Mouse (Mus musculus): ENCODE results near the gene Tubb5. TPM values are rescaled to one million over a fixed set of nuclear protein-coding genes. Genes with fewer than 3 reads are reported as not detected.

Gene Tubb5
- polyA plus RNA-seq (2015; fragmentation: Nextera tagmentation; extraction: Ambion mirVana), result 1,681 and 1,706 TPM in 2 replicates

DNA sequence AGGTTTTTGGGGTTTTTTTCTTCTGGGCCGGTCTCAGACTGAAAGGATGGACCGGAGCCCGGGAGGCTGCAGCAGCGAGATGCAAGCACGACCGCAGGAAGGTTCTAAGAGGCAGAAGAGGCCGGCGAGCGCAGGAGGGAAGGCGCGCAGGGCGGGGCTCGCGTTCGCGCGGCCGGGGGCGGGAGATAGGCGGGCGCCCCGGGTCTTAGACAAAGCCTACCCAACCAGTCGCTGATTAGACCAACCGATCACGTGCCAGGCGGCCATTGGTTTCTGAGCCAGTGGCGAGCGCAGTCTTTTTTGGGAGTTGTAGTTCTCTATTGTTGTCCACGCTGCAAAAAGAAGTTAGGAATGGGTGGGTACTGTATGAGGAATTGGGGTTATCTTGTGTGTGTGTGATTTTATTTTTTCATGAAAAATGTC, at the start of gene Tubb5:
Tubb5 (minus strand) TSS at position 185 of the 423 bp plus-strand sequence.
- Histone ChIP-seq H3K4me1 (replicated peaks) (peaks cover 63% of the 10 kb centered on the region), H3K9me3 (no peaks in the 10 kb centered on the region), H3K9ac (peak within 1 kb of the TSS; percentile 96), H3K36me3 (peaks cover 28% of the 10 kb centered on the region), H3K27me3 (no peaks in the 10 kb centered on the region), H3K4me3 (peak within 1 kb of the TSS; percentile 84), H3K27ac (replicated peaks) (peak within 1 kb of the TSS; percentile 98), H3K4me2 (peak within 1 kb of the TSS; percentile 77)
- WGBS, result under 1% methylated on average over 29 of the region's 29 CpGs
- peak; percentile 81 for ATAC-seq (ENCODE audit: low FRiP score, low read depth)

DNA sequence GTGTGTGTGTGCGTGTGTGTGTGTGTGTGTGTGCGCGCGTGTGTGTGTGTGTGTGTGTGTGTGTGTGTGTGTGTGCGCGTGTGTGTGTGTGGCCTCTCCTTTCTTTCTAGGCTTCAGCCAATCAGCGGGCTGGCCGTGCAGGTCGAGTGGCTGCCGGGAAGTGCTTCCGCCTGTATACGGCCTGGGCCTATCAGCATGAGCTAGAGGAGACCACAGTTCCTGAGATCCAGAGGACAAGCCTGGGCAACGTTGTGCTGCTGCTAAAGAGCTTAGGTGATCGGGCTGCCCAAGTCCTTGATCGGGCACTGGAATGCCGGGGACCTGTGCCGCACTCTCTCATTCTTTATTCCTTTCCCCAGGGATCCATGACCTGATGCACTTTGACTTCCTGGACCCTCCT, 49.6 kb upstream of the Tubb5 start:
- H3K36me3 ChIP-seq, result peaks cover 90% of the 10 kb centered on the region
- no peak for ATAC-seq (ENCODE audit: low FRiP score, low read depth)
- H3K4me2 ChIP-seq, result no peak overlapping the region
- H3K9me3 ChIP-seq, result no peaks in the 10 kb centered on the region
- no peak overlapping the region for H3K4me3 ChIP-seq
- H3K9ac ChIP-seq, result no peak overlapping the region
- H3K27me3 ChIP-seq, result no peaks in the 10 kb centered on the region
- no peak overlapping the region for H3K27ac ChIP-seq (replicated peaks)
- no peaks in the 10 kb centered on the region for H3K4me1 ChIP-seq (replicated peaks)
- 92% methylated on average over 13 of the region's 17 CpGs for WGBS

DNA sequence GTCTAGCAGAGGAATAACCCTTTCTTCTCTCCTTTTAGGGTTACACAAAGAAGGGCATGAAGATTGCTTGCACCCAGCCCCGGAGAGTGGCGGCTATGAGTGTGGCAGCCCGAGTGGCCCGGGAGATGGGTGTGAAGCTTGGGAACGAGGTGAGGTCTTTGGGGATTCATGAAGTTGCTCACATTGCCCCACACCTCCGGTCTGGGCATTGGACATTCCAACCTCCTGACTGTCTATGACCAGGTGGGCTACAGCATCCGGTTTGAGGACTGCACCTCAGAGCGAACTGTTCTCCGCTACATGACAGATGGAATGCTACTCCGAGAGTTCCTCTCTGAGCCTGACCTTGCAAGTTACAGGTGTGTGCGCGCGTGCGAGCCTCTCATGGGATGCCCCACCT, 45.7 kb upstream of the Tubb5 start:
- H3K4me2 ChIP-seq, result no peak overlapping the region
- 98% methylated on average over 14 of the region's 14 CpGs for WGBS
- no peak overlapping the region for H3K27ac ChIP-seq (replicated peaks)
- peaks cover 11% of the 10 kb centered on the region for H3K4me1 ChIP-seq (replicated peaks)
- no peaks in the 10 kb centered on the region for H3K9me3 ChIP-seq
- H3K36me3 ChIP-seq, result peaks cover 68% of the 10 kb centered on the region
- H3K9ac ChIP-seq, result no peak overlapping the region
- ATAC-seq (ENCODE audit: low FRiP score, low read depth), result no peak
- no peaks in the 10 kb centered on the region for H3K27me3 ChIP-seq
- no peak overlapping the region for H3K4me3 ChIP-seq

DNA sequence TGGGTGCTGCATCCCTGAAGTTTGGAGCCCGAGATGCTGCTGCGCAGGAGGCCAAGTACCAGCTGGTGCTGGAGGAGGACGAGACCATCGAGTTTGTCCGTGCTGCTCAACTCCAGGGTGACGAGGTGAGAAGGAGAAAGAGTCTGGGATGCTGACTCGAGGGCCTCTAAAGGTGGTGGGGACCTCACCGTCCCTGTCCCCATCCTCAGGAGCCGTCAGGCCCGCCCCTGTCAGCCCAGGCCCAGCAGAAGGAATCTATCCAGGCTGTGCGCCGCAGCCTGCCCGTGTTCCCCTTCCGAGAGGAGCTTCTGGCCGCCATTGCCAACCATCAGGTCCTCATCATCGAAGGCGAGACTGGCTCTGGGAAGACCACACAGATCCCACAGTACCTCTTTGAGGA, 44.8 kb upstream of the Tubb5 start:
- H3K27me3 ChIP-seq, result no peaks in the 10 kb centered on the region
- H3K27ac ChIP-seq (replicated peaks), result no peak overlapping the region
- peaks cover 60% of the 10 kb centered on the region for H3K36me3 ChIP-seq
- H3K9me3 ChIP-seq, result no peaks in the 10 kb centered on the region
- H3K4me1 ChIP-seq (replicated peaks), result peaks cover 11% of the 10 kb centered on the region
- no peak for ATAC-seq (ENCODE audit: low FRiP score, low read depth)
- H3K9ac ChIP-seq, result no peak overlapping the region
- WGBS, result 91% methylated on average over 17 of the region's 17 CpGs
- H3K4me2 ChIP-seq, result no peak overlapping the region
- no peak overlapping the region for H3K4me3 ChIP-seq

DNA sequence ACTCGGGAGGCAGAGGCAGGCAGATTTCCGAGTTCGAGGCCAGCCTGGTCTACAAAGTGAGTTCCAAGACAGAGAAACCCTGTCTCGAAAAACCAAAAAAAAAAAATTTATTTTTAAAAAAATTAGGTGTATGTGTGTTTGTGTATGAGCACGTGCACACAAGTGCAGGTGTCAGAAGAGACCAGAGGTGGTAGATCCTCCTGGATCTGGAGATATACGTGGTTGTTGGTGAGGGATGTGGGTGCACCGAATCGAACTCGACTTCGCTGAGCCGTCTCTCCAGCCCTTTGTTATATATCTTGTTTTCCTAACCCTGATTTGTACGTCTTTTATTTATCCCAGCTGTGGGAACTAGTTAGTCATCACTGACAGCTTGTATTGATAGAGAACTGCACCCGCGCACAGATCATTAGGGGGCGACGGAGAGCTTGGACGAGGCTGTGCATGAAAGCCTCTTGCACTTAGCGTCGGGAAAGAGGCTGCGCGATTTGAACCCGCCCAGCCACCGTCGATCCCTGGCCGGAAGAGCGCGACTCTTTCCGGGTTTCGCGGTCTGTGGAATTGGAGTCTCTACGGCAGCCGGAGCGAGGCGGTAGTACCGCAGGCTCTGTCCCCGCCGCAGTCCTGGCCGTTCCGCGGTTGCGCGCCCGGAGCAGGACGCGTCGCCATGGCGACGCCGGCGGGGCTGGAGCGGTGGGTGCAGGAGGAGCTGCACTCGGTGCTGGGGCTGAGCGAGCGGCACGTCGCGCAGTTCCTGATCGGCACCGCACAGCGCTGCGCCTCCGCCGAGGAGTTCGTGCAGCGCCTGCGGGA, 41.3 kb upstream of the Tubb5 start, which contains the start of gene Dhx16:
Dhx16 (plus strand) TSS at position 575 of the 813 bp plus-strand sequence.
- H3K4me3 ChIP-seq, result peak within 1 kb of the TSS; percentile 77
- no peaks in the 10 kb centered on the region for H3K9me3 ChIP-seq
- peaks cover 47% of the 10 kb centered on the region for H3K36me3 ChIP-seq
- H3K27me3 ChIP-seq, result no peaks in the 10 kb centered on the region
- H3K9ac ChIP-seq, result peak within 1 kb of the TSS; percentile 70
- WGBS, result 5% methylated on average over 66 of the region's 66 CpGs
- peak; percentile 92 for ATAC-seq (ENCODE audit: low FRiP score, low read depth)
- peaks cover 11% of the 10 kb centered on the region for H3K4me1 ChIP-seq (replicated peaks)
- peak within 1 kb of the TSS; percentile 72 for H3K4me2 ChIP-seq
- peak within 1 kb of the TSS; percentile 71 for H3K27ac ChIP-seq (replicated peaks)

DNA sequence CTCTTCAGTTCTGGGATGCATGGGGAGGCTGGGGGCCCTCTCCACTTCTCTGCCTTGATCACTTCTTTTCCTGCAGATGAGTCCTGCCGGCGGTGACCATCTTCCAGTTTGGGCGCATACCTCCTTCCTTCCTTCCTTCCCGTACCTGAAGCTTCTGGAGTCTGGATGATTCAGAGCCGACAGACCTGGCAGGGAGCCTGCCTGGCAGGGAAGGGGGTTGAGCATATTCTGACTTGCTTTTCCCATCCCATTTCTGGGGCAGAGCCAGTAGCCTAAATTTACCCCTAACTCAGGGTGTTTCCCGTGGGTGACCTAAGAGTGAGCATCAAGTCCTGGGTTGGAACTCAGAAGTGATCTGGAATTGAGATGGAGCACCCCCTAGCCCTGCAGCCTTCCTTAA, 36.6 kb upstream of the Tubb5 start:
- Histone ChIP-seq H3K4me1 (replicated peaks) (peaks cover 42% of the 10 kb centered on the region), H3K9ac (no peak overlapping the region), H3K4me2 (no peak overlapping the region), H3K9me3 (0 out of 2 replicates have a peak, but pooled peaks cover 2% of the 10 kb centered on the region), H3K27me3 (no peaks in the 10 kb centered on the region), H3K27ac (replicated peaks) (no peak overlapping the region), H3K36me3 (peaks cover 24% of the 10 kb centered on the region), H3K4me3 (no peak overlapping the region)
- no peak for ATAC-seq (ENCODE audit: low FRiP score, low read depth)
- 91% methylated on average over 6 of the region's 6 CpGs for WGBS

DNA sequence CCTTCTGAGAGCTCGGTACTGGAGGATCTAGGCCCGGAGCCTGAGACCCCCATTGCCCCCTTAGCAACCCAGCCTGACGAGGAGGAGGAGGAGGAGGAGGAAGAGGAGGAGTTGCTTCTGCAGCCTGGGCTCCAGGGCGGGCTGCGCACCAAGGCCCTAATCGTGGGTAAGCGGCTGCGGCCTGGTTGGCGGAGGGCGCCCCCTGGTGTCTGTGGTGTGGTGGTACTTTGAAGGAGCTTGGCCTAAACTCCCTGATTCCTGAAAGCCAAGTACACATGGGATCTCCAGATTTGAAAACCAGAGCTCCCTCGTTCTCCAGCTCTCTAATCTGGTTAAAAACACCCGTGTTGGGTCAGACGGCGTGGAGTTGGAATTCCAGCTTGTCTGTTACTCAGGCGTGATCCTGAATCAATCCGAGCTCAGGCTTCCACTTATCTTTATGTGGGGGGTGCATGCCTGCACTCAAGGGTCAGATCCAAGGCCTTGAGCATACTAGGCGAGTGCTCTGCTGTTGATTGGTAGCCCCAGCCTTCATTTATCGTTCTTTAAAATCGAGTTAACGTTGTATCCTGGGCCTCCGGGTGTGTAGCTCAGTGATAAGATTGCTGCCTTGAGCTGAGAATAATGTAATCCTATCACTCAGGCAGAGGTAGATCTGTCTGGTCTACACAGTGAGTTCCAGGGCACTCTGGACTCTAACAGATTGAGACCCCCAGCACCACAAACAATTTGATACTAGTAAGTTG, 35.8 kb upstream of the Tubb5 start:
- peaks cover 50% of the 10 kb centered on the region for H3K4me1 ChIP-seq (replicated peaks)
- H3K27me3 ChIP-seq, result no peaks in the 10 kb centered on the region
- peaks cover 24% of the 10 kb centered on the region for H3K36me3 ChIP-seq
- 31% methylated on average over 21 of the region's 21 CpGs for WGBS
- no peak overlapping the region for H3K9ac ChIP-seq
- 0 out of 2 replicates have a peak overlapping the region, but pooled peaks have one; percentile 20 for H3K27ac ChIP-seq (replicated peaks)
- ATAC-seq (ENCODE audit: low FRiP score, low read depth), result no peak
- H3K9me3 ChIP-seq, result 0 out of 2 replicates have a peak, but pooled peaks cover 2% of the 10 kb centered on the region
- peak overlapping the region; percentile 27 for H3K4me2 ChIP-seq
- H3K4me3 ChIP-seq, result peak overlapping the region; percentile 1; the same call in 1 of the 2 replicates

DNA sequence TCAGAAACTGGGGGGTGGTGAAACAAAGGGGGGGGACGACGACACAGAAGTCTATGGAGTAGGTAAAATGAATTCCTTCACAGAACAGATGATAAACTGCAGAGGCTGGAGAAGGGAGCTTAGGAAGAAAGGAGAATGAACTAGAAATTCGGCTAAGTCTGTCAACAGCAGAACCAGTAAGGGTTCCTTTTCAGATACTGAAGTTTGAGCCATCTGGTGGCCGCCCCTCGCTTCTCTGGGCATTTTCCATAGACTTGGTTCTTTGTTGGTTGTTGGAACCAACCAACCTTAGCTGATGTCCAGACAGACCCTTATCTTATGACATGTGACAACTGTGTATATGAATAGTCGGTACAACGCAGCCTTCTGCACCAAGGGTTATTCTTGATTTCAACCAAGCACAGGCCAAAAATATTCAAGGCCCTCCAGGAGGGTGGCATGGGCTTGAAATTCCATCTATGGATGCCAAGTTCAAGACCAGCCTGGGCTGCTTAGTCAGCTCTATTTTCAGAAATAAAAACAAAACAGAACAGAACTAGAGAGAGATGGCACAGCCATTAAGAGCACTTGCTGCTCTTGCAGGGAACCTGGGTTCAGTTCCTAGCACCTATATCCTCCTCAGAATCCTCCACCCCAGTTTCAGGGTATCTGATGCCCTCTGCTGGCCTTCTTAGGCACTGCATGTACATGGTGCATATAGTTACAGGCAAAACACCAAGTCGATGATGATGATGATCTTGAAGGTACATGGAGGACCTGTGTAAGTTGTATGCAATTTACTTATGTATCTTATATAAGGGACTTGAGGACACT, 33.0 kb upstream of the Tubb5 start:
- peak overlapping the region; percentile 67 for H3K4me3 ChIP-seq
- H3K27ac ChIP-seq (replicated peaks), result peak overlapping the region; percentile 75; the same call in 1 of the 2 replicates
- 88% methylated on average over 8 of the region's 8 CpGs for WGBS
- H3K36me3 ChIP-seq, result peaks cover 21% of the 10 kb centered on the region
- H3K4me2 ChIP-seq, result peak overlapping the region; percentile 90
- H3K9me3 ChIP-seq, result 0 out of 2 replicates have a peak, but pooled peaks cover 2% of the 10 kb centered on the region
- ATAC-seq (ENCODE audit: low FRiP score, low read depth), result no peak
- H3K27me3 ChIP-seq, result no peaks in the 10 kb centered on the region
- H3K4me1 ChIP-seq (replicated peaks), result peaks cover 71% of the 10 kb centered on the region
- H3K9ac ChIP-seq, result 0 out of 2 replicates have a peak overlapping the region, but pooled peaks have one; percentile 82

DNA sequence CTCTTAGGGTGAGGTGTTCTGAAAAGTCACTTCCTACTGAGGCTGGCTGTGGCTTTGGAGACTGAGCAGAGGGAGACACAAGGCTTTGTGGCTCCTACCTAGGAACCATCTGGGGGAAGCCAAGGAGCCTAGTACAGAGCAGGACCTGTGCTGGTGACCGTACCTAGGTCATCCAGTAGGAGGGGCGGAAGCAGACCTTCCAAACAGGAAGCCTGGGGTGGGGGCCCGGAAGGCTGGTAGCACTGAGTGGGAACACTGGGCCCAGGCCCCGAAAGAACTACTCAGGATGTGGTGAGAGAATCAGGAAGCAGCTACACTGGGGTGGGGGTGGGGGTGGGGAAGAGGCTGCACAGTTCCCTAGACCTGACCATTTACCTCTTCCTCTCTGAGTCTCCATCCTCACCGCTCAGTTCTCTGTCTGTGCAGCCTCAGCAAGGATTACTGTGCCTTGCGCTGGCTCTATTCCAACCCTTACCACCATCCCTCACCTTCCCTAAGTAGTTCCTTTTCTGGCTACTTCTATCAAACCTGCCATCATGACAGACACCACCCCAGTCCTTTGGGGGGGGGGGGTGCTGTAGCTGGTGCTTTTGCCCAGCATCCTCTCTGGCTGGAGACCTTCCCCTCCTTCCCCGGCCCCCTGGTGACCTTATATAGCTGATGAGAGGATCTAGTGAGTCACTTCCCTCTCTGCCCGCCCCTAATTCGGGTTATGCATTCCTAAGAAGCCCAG, 32.2 kb upstream of the Tubb5 start:
- no peaks in the 10 kb centered on the region for H3K27me3 ChIP-seq
- H3K4me2 ChIP-seq, result peak overlapping the region; percentile 90
- H3K4me3 ChIP-seq, result peak overlapping the region; percentile 67
- H3K9me3 ChIP-seq, result 0 out of 2 replicates have a peak, but pooled peaks cover 2% of the 10 kb centered on the region
- H3K36me3 ChIP-seq, result peaks cover 15% of the 10 kb centered on the region
- no peak for ATAC-seq (ENCODE audit: low FRiP score, low read depth)
- WGBS, result 65% methylated on average over 9 of the region's 9 CpGs
- H3K9ac ChIP-seq, result peak overlapping the region; percentile 82
- H3K27ac ChIP-seq (replicated peaks), result peak overlapping the region; percentile 75
- peaks cover 72% of the 10 kb centered on the region for H3K4me1 ChIP-seq (replicated peaks)

DNA sequence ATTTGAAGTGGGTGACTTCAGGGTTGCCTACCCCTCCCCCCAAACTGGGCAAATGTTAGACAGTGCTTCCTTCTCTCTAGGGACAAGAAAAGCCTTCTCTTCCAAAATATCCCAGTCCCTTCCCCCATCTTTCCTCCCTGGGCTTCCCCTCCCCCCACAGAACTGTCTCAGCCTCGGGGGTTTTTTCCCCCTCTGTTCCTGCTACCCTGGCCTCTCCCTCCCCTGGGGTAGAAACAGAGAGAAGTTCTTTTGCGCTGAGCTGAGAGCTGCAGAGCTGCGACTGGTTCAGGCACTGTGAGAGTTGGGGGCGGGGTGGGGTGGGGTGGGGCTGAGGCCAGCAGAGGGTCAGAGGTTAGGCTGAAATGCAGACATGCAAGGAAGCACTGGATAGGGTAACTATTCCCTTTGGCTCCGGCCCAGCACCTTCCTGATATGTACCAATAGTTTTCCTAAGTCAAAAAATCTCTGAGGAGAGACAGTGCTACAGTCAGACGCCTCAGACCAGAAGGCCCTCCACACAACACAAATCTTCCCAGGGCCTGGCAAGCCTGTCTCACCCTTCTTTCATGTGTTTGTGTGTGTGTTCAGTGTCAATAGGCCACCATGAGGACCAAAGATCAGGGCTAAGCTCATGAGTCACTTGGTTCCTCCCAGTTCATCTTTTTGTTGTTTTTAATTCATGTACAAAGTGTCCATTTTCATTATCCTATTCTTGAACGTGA, 31.4 kb upstream of the Tubb5 start:
- H3K4me1 ChIP-seq (replicated peaks), result peaks cover 80% of the 10 kb centered on the region
- H3K27me3 ChIP-seq, result no peaks in the 10 kb centered on the region
- H3K4me2 ChIP-seq, result peak overlapping the region; percentile 90
- H3K27ac ChIP-seq (replicated peaks), result peak overlapping the region; percentile 75
- peaks cover 8% of the 10 kb centered on the region; the same call in 1 of the 2 replicates for H3K36me3 ChIP-seq
- ATAC-seq (ENCODE audit: low FRiP score, low read depth), result no peak
- H3K9ac ChIP-seq, result peak overlapping the region; percentile 82
- H3K4me3 ChIP-seq, result peak overlapping the region; percentile 67
- WGBS, result 3% methylated on average over 7 of the region's 7 CpGs
- 0 out of 2 replicates have a peak, but pooled peaks cover 2% of the 10 kb centered on the region for H3K9me3 ChIP-seq
